Mouse (Mus musculus) lung, embryonic 15.5 days (tissue): ENCODE data around the gene Bcl6. TPM values are rescaled to one million over a fixed set of nuclear protein-coding genes. Genes with fewer than 3 reads are reported as not detected.
A peak's percentile ranks its signal among the peaks of the same experiment; 100 is the strongest.

Experiments
- ATAC-seq: fragments of 200-750 bp; cut with Nextera tagmentation; 2 replicates; pipeline ENCODE4 v1.8.0; 2017; ENCODE audit warnings: moderate number of reproducible peaks, borderline replicate concordance; ENCODE audit not compliant: low FRiP score, low TSS enrichment; ENCODE audit errors: extremely low read depth
- H3K27ac ChIP-seq: fragments of 300-500 bp; sonication (generic); 2 replicates; pipeline ENCODE4 v1.5.1; 2015; ENCODE audit warnings: moderate library complexity, mild to moderate bottlenecking, inconsistent platforms
- H3K27me3 ChIP-seq: fragments of 300-500 bp; sonication (generic); 2 replicates; pipeline ENCODE4 v1.6.1; 2015; ENCODE audit warnings: inconsistent platforms
- H3K36me3 ChIP-seq: fragments of 300-500 bp; sonication (generic); 2 replicates; pipeline ENCODE4 v1.6.1; 2015; ENCODE audit warnings: inconsistent platforms
- H3K4me1 ChIP-seq: fragments of 300-500 bp; sonication (generic); 2 replicates; pipeline ENCODE4 v1.6.1; 2015; ENCODE audit warnings: inconsistent platforms
- H3K4me2 ChIP-seq: fragments of 300-500 bp; sonication (generic); 2 replicates; pipeline ENCODE4 v1.6.1; 2015; ENCODE audit warnings: inconsistent platforms, mild to moderate bottlenecking, moderate library complexity
- H3K4me3 ChIP-seq: fragments of 300-500 bp; sonication (generic); 2 replicates; pipeline ENCODE4 v1.5.1; 2015; ENCODE audit warnings: mild to moderate bottlenecking, inconsistent platforms
- H3K9ac ChIP-seq: fragments of 300-500 bp; sonication (generic); 2 replicates; pipeline ENCODE4 v1.6.1; 2015; ENCODE audit warnings: inconsistent platforms
- H3K9me3 ChIP-seq: fragments of 300-500 bp; sonication (generic); 2 replicates; pipeline ENCODE4 v1.6.1; 2016; ENCODE audit warnings: inconsistent platforms
- WGBS: fragments of 180-500 bp; shearing (Covaris S2); methylation state at CpG from one replicate; pipeline ENCODE4 v1.1.7; 2015; 5-methylcytosine and 5-hydroxymethylcytosine counted together
- polyA plus RNA-seq: library from polyadenylated mRNA; unstranded; fragments of >200 nt; fragmentation: Nextera tagmentation; extraction: Ambion mirVana; gene quantifications from 2 replicates; pipeline ENCODE4 v1.2.1, GENCODE M21; 2015

The Bcl6 gene
- polyA plus RNA-seq, 1 experiment from 2014 or later = 1.7 TPM

DNA sequence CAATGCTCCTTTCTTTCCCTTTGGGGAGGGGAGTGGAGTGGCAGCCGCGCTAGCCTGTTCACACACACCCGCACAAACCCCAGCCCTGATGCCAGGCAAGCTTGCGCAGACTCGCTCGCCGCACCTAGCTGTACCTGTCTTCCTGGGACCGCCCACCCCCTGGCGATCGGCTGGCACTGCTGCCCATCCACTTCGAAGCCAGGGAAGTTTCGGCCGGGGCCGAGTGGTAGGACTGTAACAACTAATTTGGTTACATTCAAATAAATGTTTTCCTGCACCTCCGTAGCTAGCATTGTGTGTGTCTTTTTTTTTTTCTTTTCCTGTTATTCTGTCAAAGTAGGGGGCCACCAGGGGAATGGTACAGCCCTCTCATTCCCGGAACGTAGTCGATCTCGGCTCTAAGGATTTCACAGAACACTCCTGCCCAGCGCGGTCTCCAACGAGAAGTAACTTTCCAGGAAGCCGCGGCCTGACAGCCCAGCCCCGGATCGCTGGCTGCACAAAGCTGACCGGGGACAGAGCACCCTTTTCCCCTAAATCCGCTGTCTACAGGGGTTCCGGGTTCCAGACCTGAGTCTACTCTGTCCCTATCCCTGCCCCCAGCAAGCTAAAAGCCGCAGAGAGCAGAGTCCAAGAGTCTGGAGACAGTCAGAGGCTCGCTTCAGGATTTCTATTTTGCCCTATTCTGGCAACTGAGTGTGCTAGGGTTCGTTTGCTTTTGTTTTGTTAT is 7.5 kb downstream of the Bcl6 start:
- peak overlapping the region; percentile 52 for H3K9ac ChIP-seq
- H3K4me2 ChIP-seq = peak overlapping the region; percentile 96
- H3K36me3 ChIP-seq = peaks cover 4% of the 10 kb centered on the region; the same call in 1 of the 2 replicates
- H3K4me3 ChIP-seq = peak overlapping the region; percentile 35
- ATAC-seq = no peak
- H3K27ac ChIP-seq = no peak overlapping the region
- no peaks in the 10 kb centered on the region for H3K9me3 ChIP-seq
- 2% methylated on average over 32 of the region's 32 CpGs for whole genome bisulfite sequencing
- H3K4me1 ChIP-seq = peaks cover 49% of the 10 kb centered on the region
- peaks cover 30% of the 10 kb centered on the region for H3K27me3 ChIP-seq

DNA sequence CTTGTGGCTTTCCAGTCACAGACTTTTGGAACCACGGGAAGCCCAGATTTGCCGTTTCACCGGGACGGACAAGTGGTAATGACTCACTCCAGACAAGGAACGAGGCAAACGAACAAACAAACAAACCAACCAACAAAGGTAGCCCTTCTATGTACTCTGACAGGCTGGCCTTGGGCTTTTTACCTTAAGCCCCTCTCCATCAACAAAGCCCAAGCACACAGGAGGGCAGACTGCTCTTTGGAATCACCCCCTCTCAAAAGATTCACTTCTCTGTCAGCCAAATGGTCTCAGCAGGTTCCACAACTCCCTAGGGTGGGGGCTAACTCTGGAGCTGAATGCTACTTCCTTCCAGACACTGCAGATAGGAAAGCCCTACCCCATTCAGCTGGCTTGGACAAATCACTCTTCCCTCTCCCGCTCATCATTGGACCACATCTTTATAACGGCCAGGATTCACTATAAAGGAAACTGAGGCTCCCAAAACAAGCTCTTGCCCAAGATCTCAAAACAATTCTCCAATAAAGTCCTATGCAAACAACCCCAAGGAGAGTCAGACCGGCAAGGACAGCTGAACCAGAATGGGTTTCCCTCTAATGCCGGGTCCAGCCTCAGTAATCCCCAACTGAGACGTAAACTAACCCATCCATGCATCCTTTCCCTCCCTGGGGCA is 8.3 kb downstream of the Bcl6 start:
- 14% methylated on average over 11 of the region's 11 CpGs for WGBS
- no peak for ATAC-seq
- no peaks in the 10 kb centered on the region for H3K9me3 ChIP-seq
- H3K4me1 ChIP-seq = peaks cover 45% of the 10 kb centered on the region
- H3K36me3 ChIP-seq = peaks cover 4% of the 10 kb centered on the region; the same call in 1 of the 2 replicates
- no peak overlapping the region for H3K27ac ChIP-seq
- peak overlapping the region; percentile 96 for H3K4me2 ChIP-seq
- peaks cover 30% of the 10 kb centered on the region for H3K27me3 ChIP-seq
- peak overlapping the region; percentile 35 for H3K4me3 ChIP-seq
- H3K9ac ChIP-seq = peak overlapping the region; percentile 52; the same call in 1 of the 2 replicates

DNA sequence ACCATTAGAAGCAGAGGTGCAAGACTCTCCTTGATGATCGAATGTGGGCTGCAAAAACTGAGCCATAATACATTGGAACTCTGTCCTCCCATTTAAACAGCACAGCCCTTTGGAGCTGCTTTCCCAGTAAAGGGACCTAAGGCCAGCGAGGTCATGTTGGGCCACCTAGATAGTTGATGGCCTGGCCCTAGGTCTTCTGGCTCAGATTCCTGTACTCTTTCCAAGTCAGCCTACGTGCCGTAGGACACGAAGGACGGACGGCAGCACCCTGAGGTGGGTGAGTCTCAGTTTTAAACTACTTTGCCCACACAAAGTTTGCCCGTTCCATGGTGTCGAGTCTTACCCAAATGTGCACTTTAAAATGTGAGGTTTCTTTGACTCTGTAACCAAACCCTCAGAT is 9.2 kb downstream of the Bcl6 start:
- peaks cover 30% of the 10 kb centered on the region for H3K27me3 ChIP-seq
- H3K4me2 ChIP-seq = no peak overlapping the region
- H3K9me3 ChIP-seq = no peaks in the 10 kb centered on the region
- no peak for ATAC-seq
- peaks cover 38% of the 10 kb centered on the region for H3K4me1 ChIP-seq
- peaks cover 7% of the 10 kb centered on the region for H3K36me3 ChIP-seq
- WGBS = 86% methylated on average over 9 of the region's 9 CpGs
- H3K9ac ChIP-seq = no peak overlapping the region
- no peak overlapping the region for H3K4me3 ChIP-seq
- no peak overlapping the region for H3K27ac ChIP-seq

DNA sequence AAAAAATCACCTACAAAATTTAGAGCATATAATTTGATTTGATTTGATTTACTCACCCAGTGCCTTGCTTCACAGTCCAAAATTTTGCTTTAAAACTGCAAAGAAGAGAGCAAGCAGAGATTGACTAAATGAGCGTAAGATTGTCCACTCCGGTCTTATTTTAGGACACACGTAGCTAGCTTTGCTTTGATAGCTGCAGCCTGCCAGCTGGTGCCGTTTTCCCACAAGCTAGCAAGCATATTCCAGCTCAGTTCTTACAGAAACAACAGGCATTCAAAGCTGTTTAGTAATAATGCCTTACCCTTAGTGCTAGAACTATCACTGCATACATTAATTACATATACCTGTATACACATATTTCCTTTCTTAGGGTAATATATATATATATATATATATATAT is 10.2 kb downstream of the Bcl6 start:
- H3K9ac ChIP-seq = no peak overlapping the region
- no peak overlapping the region for H3K4me3 ChIP-seq
- no peak overlapping the region for H3K4me2 ChIP-seq
- H3K27ac ChIP-seq = no peak overlapping the region
- ATAC-seq = no peak
- no peaks in the 10 kb centered on the region for H3K9me3 ChIP-seq
- H3K36me3 ChIP-seq = peaks cover 11% of the 10 kb centered on the region
- peaks cover 30% of the 10 kb centered on the region for H3K27me3 ChIP-seq
- WGBS = 81% methylated on average over 4 of the region's 4 CpGs
- peaks cover 30% of the 10 kb centered on the region for H3K4me1 ChIP-seq

DNA sequence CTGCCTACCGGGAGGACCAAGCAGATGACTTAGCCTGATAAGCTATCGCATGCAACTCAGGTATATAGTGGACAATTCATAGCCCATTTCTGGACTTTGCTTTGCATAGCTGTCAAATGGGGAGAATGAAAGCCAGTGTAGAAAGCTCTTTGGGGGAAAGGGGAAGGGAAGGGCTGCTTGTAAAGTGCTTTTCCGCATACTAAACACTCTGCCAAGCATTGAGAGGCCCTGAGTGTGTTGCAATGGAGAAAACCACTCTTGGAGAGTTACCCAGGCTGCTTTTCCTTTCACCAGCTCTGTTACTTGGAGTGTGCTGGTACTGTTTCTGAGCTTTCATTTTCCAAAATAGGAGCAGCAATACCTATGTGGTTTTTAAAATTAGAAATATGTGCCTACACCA is 10.9 kb downstream of the Bcl6 start:
- WGBS = 79% methylated on average over 3 of the region's 3 CpGs
- Histone ChIP-seq H3K4me2 (no peak overlapping the region), H3K36me3 (peaks cover 11% of the 10 kb centered on the region), H3K4me3 (no peak overlapping the region), H3K9me3 (no peaks in the 10 kb centered on the region), H3K9ac (no peak overlapping the region), H3K27me3 (peaks cover 30% of the 10 kb centered on the region), H3K4me1 (peaks cover 24% of the 10 kb centered on the region), H3K27ac (no peak overlapping the region)
- no peak for ATAC-seq

DNA sequence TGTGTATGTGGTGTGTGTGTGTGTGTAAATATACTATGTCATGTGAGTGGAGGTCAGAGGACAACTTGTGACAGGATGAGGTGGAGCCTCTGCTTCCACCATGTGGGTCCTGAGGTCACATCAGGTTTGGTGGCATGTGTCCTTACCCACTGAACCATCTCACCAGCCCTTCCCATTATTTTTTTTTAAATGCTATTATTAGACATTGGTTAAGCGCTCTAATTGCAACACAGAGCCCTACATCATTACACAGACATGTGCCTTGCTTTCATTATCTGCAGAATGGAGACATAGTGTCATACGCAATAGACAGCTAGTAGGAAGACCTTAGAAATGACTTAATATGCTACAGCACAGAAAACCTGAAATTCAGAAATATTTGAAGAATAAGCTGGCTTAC is 12.5 kb downstream of the Bcl6 start:
- H3K4me1 ChIP-seq = peaks cover 15% of the 10 kb centered on the region
- WGBS = 85% methylated on average over 2 of the region's 2 CpGs
- peaks cover 22% of the 10 kb centered on the region for H3K27me3 ChIP-seq
- H3K9ac ChIP-seq = no peak overlapping the region
- H3K27ac ChIP-seq = no peak overlapping the region
- peaks cover 13% of the 10 kb centered on the region for H3K36me3 ChIP-seq
- H3K4me3 ChIP-seq = no peak overlapping the region
- ATAC-seq = no peak
- no peaks in the 10 kb centered on the region for H3K9me3 ChIP-seq
- H3K4me2 ChIP-seq = no peak overlapping the region

DNA sequence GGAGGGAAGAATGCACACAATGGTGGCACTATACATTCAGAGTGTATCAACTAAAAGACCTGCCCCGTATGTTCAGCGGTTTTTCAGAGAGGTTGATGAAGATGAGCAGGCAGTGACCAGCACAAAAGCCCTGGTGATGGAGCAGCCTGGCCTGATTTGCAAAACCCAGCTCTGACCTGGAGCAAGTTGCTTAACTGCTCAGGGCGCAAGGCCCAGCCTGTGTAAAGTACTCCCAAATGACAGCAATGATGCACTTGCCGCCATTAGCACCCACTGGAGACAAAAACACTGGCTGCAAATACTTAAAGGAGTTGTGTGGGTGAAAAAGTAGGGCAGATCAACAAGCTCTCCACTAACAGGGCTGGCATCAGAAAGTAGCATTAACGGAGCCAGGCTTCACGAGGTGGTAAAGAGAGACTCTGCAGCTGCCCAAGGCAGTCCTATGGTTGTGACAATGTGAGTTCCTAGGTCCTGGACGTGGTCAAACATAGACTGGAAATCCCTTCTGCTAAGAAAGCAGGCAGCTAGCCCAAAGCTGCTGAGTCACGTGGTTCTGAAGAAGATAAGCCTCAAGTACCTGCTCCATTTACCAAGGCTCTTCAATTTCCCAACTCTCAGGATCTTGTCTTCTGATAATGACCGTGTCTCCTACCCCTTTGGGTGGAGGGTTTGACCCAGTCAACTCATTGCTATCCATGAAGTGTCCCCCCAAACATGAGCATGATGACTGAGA is 14.9 kb downstream of the Bcl6 start:
- 78% methylated on average over 9 of the region's 9 CpGs for WGBS
- no peak overlapping the region for H3K4me2 ChIP-seq
- H3K4me3 ChIP-seq = no peak overlapping the region
- ATAC-seq = no peak
- H3K9me3 ChIP-seq = no peaks in the 10 kb centered on the region
- 0 out of 2 replicates have a peak, but pooled peaks cover 4% of the 10 kb centered on the region for H3K4me1 ChIP-seq
- no peak overlapping the region for H3K9ac ChIP-seq
- peaks cover 17% of the 10 kb centered on the region for H3K36me3 ChIP-seq
- H3K27ac ChIP-seq = no peak overlapping the region
- H3K27me3 ChIP-seq = no peaks in the 10 kb centered on the region

DNA sequence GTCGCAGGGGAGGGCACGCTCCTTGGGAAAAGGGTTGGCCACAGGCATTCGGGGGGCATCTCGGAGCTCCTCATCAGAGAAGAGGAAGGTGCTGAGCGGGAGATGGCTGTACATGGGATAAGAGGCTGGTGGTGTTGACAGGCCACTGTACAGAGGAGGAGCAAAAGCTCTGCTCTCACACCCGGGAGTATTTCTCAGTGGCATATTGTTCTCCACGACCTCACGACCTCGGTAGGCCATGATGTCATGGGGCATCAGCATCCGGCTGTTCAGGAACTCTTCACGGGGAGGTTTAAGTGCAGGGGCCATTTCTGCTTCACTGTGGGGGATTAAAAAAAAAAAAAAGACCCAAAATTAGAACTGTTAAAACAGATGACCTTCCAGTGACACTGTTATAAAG is 15.8 kb downstream of the Bcl6 start:
- 77% methylated on average over 11 of the region's 11 CpGs for WGBS
- no peak overlapping the region for H3K4me2 ChIP-seq
- H3K36me3 ChIP-seq = peaks cover 26% of the 10 kb centered on the region
- no peak overlapping the region for H3K9ac ChIP-seq
- no peak overlapping the region for H3K27ac ChIP-seq
- H3K27me3 ChIP-seq = no peaks in the 10 kb centered on the region
- H3K9me3 ChIP-seq = no peaks in the 10 kb centered on the region
- no peak overlapping the region for H3K4me3 ChIP-seq
- 0 out of 2 replicates have a peak, but pooled peaks cover 4% of the 10 kb centered on the region for H3K4me1 ChIP-seq
- no peak for ATAC-seq

DNA sequence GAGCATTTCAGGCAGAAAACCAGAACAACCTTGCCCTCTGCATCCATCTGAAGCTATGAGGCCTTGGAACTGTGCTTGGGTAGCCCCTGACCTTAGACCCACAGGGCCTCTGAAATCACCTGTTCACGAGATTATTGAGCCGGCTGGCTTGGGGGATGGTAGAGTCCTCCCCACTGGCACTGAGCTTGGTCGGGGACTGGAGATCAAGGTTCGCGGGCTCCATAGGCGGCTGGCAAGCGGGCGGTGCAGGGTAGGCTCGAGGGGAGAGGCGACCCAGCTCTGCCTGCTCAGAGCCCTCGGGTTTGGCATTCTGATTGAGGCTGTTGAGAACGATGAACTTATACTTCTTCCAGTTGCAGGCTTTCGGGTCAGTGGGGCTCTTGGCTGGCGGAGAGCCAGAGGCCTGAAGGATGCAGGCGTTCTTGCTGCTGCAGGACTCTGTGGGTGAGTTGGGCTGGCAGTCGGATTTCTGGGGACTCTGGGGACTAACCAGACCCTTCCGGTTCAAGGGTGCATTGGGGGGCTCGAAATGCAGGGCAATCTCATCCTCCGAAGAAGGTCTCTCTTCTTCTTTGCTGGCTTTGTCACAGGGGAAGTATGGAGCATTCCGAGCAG is 16.4 kb downstream of the Bcl6 start:
- H3K4me2 ChIP-seq = no peak overlapping the region
- H3K4me3 ChIP-seq = no peak overlapping the region
- no peaks in the 10 kb centered on the region for H3K27me3 ChIP-seq
- ATAC-seq = no peak
- H3K9me3 ChIP-seq = no peaks in the 10 kb centered on the region
- H3K36me3 ChIP-seq = peaks cover 31% of the 10 kb centered on the region
- H3K27ac ChIP-seq = no peak overlapping the region
- 0 out of 2 replicates have a peak, but pooled peaks cover 4% of the 10 kb centered on the region for H3K4me1 ChIP-seq
- WGBS = 69% methylated on average over 20 of the region's 20 CpGs
- H3K9ac ChIP-seq = no peak overlapping the region

DNA sequence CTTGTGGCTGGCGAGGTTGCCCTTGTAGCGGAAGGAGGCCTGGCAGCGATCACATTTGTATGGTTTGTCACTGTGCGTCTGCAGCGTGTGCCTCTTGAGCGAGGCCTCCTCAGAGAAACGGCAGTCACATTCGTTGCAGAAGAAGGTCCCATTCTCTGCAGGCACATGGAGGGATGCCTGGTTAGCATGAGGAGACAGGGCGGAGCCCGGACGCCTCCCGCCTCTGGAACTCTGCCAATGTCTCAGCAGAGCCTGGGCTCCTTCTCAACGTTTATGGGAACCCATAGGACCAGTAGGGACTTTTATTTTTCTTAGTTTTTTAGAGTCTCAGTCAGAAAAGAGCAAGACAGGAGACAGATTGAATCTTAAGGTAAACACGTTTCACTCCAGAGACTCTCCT is 18.7 kb downstream of the Bcl6 start:
- H3K4me2 ChIP-seq = no peak overlapping the region
- H3K9ac ChIP-seq = no peak overlapping the region
- H3K27ac ChIP-seq = peak overlapping the region; percentile 27
- no peaks in the 10 kb centered on the region for H3K27me3 ChIP-seq
- no peaks in the 10 kb centered on the region for H3K9me3 ChIP-seq
- no peak overlapping the region for H3K4me3 ChIP-seq
- 0 out of 2 replicates have a peak, but pooled peaks have one; percentile 8 for ATAC-seq
- 58% methylated on average over 14 of the region's 14 CpGs for WGBS
- peaks cover 35% of the 10 kb centered on the region for H3K36me3 ChIP-seq
- 0 out of 2 replicates have a peak, but pooled peaks cover 4% of the 10 kb centered on the region for H3K4me1 ChIP-seq

DNA sequence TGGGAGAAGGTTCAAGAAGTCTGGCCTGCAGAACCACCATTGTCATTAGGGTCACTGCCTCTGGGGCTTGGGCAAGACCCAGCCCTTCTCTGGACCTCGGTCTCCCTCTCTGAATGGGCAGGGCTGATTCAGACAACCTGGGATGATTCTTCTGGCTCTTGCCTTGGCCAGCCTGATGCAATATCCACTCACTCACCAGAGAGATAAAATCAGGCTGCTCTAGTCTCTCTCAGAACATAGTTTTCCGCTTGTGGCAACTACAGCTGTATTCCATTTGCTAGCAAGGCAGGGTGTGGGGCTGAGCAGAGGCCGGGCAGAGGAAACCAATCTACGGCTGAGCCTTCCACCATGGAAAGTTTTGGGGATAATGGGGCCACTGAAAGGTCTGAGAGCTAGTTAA is 19.8 kb downstream of the Bcl6 start:
- Histone ChIP-seq H3K4me3 (no peak overlapping the region), H3K9me3 (no peaks in the 10 kb centered on the region), H3K27ac (peak overlapping the region; percentile 27; the same call in 1 of the 2 replicates), H3K4me1 (0 out of 2 replicates have a peak, but pooled peaks cover 4% of the 10 kb centered on the region), H3K4me2 (no peak overlapping the region), H3K27me3 (no peaks in the 10 kb centered on the region), H3K36me3 (peaks cover 27% of the 10 kb centered on the region), H3K9ac (no peak overlapping the region)
- ATAC-seq = peak; percentile 61; the same call in 1 of the 2 replicates
- 55% methylated on average over 4 of the region's 4 CpGs for WGBS
